Mouse (Mus musculus) heart, postnatal 25 days (tissue): ENCODE results near the gene Krtap17-1. TPM values are rescaled to one million over a fixed set of nuclear protein-coding genes. Genes with fewer than 3 reads are reported as not detected.

Experiments
- DNase-seq: peaks from one replicate; pipeline ENCODE4 v3.0.0; 2022; ENCODE audit warnings: low spot score
- intact Hi-C: fragments of 180-260 bp; cut with DNase I; formaldehyde crosslinking; loops from one replicate; pipeline ENCODE4 v1.15.1; 2025
- total RNA-seq, 2 experiments: library from RNA; stranded (reverse); gene quantifications; 2 replicates each; pipeline ENCODE4 v1.2.3; 2021

Krtap17-1 gene
- not detected for total RNA-seq

- intact Hi-C loops = no loop called here
- no peak for DNase-seq
Observed at GRCm38 (mm10) chr11:99993620-99994383, at the start of gene Krtap17-1. Krtap17-1 (minus strand) TSS chr11:99993994.

- no peak for DNase-seq
- intact Hi-C loops = no loop called here
Observed at GRCm38 (mm10) chr11:100041454-100041853, 47.7 kb upstream of the Krtap17-1 start, which contains the start of gene Krt34. Krt34 (minus strand) TSS chr11:100041554.

DNA sequence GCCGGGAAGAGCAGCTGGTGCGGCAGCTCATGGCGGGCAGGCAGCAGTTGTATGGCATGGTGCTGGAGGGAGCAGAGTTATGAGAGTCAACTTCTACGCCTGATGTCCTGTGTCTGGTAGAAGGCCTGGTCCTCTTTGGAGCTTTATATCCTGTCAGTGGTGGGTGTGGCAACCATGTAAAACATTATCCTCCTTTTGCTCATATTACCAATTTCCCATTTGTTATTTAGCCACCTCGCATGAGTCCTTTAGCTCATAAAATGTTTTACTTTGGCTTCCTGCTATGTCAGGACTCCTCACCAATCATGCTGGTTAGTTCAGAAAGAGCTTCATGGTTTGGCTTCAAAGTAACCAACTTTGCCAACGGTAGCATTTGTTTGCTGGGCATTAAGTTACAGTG lies 36.0 kb upstream of the Krtap17-1 start, which contains the start of gene Krt33b:
TSS of gene Krt33b (minus strand) at position 101 of the 400 bp plus-strand sequence.
- intact Hi-C loops = no loop called here

DNA sequence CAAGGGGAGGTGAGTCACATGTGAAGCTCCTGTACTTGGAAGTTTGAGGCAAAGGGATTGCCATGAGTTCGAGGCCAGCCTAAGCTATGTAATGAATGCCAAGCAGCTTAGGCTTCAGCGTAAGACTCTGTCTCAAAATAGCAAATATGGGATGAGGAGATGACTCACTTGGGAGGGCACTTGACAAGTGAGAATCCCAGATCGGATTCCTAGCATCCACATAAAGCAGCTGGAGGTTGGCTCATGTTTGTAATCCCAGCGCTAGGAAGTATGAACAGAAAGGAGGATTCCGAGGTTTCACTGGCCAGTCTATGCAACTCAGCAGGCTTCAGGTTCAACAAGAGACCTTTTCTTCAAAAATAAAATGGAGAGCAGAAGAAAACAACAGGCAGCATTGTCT lies 27.6 kb upstream of the Krtap17-1 start:
- no peak for DNase-seq
- intact Hi-C loops = no loop called here

More for the DNA sequence above, 36.0 kb upstream of the Krtap17-1 start, which contains the start of gene Krt33b:
- no peak for DNase-seq

DNA sequence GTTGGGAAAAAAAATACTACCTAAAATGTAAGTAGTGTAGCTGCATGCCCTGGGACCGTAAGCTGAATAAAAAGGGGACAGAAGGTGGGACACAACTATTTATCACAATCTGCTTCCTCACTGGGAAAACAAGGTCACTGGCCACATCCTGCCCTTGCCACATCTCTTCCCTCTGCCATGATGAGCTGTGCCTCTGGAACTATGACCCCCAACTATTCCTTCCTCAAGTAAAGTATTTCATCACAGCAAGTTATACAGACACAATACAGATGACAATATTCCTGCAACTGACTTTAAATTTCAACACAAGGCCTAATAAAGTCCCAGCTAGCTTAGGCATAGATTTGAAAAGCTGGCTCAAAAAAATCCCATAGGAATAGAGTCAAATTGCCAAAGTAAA lies 25.7 kb upstream of the Krtap17-1 start:
- DNase-seq = no peak
- intact Hi-C loops = no loop called here

DNA sequence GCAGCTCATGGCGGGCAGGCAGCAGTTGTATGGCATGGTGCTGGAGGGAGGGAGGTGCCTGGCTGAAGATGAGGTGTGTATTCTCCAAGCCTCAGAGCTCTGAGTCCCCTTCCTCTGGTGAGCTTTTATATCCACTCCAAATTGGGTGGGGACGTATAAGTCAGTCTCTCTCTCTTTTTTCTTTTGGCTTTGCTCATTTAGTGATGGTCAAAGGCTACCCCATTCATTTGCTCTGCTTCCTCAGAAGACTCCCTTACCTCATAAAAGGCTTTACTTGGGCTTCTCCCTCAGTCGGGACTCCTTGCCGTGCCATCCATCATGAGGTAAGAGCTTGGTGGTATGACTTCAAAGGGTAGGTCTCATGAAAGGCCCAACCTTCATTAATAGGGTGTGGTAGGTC lies 22.3 kb upstream of the Krtap17-1 start, which contains the start of gene Krt33a:
TSS of gene Krt33a (minus strand) at position 101 of the 400 bp plus-strand sequence.
- intact Hi-C loops = no loop called here
- no peak for DNase-seq

GRCm38 (mm10) chr11:100013691-100014171 lies 19.9 kb upstream of the Krtap17-1 start:
- intact Hi-C loops = no loop called here
- no peak for DNase-seq

DNA sequence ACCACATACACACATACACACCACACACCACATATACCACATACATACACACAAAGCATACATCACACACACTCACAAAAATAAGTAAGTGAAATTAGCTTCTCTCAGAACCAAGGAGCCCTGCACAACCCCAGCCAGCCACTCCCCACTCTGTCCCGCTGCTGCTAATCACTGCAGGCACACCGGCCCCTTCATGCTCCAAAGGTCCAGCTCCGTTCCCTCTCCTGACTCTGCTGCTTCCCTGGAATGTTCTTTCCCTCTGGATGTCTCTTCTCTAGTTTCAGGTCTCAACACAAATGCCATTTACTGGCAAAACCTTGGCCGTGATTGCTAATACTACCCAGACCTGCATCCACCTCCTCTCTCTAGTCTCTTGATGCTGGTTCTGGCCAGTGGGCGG lies 16.9 kb upstream of the Krtap17-1 start:
- DNase-seq = no peak
- intact Hi-C loops = no loop called here

DNA sequence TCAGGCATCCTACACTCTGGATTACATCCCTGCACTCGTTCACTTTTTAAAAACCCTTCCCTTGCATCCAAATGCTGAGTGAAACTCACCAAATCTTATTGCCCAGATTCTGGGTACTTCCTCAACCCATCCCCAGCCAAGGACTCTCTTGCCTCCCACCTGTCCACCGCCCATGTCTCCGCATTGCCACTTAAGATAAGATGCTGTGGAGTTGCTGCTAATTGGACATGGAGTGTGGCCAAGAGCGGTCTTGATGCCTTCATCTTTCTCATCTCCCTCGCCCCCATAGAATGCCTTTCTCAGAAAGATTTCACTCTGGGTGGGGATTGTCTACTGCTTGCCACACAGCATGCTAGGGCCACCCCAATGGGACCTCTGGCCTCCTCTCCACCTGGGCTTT lies 14.5 kb upstream of the Krtap17-1 start:
- no peak for DNase-seq
- intact Hi-C loops = no loop called here

DNA sequence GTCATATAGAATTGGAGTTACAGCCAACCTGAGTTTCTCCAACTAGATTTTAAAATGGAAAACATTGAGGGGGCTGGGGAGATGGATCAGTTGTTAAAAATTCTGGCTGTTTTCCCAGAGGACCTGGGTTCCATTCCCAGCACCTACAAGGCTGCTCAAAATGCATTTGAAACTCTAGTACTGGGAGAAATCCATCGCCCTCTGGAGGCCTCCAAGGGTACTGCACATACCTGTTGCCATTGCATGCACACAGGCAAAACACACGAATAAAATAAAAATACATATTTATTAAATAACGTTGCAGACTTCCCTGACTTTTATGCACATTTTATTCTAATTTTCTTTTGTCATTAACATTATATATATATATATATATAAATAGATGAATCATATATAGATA lies 12.8 kb upstream of the Krtap17-1 start:
- intact Hi-C loops = no loop called here
- DNase-seq = no peak

DNA sequence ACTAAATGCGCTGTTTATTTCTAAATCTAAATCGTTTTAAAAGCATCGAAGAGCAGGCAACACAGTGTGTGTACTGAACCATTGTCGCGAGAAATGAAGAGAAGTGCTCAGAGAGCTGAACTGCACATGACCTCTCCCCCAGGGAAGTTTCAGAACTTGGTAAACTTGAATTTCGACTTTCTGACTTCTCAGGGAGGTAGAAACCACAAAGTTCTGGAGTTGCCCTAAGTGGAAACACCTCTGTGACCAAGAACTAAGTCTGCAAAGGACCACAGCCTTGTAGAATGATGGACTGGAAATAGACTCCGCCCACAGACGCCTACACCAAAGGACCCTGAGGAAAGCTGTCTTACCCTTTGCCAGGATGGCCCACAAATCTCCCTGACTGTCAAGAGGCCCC lies 12.1 kb upstream of the Krtap17-1 start:
- intact Hi-C loops = loop anchor here (2.0 kb wide), 1 partner anchor 539 kb away; no protein-coding TSS in a partner anchor

GRCm38 (mm10) chr11:100004846-100005245 lies 11.1 kb upstream of the Krtap17-1 start:
- intact Hi-C loops = loop anchor here (2.0 kb wide), 1 partner anchor 538 kb away; no protein-coding TSS in a partner anchor
- no peak for DNase-seq

More for the DNA sequence above, 12.1 kb upstream of the Krtap17-1 start:
- DNase-seq = no peak

DNA sequence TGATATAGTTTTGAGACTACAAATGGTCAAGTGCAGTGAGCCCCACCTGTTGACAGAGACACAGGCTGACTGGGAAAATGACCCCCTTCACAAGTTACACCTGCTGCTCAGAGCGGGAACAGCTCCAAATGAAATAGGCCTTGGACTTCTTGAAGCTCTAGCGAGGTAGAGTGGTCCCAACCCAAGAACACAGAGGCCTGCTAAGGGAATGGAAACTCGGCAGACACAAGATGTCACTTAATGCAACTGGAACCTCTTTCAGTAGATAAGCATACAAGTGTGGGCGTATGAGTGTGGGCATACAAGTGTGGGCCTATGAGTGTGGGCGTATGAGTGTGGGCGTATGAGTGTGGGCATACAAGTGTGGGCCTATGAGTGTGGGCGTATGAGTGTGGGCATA lies 5.3 kb upstream of the Krtap17-1 start:
- DNase-seq = no peak
- intact Hi-C loops = no loop called here

DNA sequence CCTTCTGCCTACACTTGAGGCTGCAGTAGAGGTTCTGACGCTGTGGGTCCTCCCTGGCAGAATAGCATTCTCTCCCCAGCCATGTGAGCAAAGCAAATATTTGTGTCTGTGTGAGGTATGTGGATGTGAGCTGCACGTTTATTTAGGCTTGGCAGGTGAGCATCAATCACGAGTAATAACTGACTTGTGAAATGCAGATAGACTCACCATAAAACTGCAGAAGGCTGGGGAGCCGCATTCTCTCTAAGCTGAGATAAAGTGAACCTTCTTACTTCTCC lies 529 bp upstream of the Krtap17-1 start:
- intact Hi-C loops = no loop called here
- no peak for DNase-seq

DNA sequence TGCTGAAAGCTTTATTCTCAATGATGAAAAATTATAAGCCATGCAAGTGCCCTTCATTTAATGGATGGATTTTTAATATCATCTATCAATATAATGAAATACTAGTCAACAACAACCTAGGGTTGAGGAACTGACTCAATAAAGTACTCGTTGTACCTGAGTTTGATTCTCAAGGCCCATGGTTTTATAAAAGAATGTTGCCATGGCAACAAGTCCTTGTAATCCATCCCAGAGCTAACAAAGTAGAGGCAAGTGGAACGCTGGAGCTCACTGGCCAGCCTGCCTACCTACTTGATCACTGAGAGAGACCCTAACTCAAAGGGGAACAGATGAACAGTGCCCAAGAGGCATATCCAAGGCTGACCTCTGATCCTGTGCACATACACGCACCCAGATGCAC lies 3.2 kb downstream of the Krtap17-1 start:
- no peak for DNase-seq
- intact Hi-C loops = no loop called here

GRCm38 (mm10) chr11:99989881-99990405 lies 3.9 kb downstream of the Krtap17-1 start:
- DNase-seq = no peak
- intact Hi-C loops = no loop called here

DNA sequence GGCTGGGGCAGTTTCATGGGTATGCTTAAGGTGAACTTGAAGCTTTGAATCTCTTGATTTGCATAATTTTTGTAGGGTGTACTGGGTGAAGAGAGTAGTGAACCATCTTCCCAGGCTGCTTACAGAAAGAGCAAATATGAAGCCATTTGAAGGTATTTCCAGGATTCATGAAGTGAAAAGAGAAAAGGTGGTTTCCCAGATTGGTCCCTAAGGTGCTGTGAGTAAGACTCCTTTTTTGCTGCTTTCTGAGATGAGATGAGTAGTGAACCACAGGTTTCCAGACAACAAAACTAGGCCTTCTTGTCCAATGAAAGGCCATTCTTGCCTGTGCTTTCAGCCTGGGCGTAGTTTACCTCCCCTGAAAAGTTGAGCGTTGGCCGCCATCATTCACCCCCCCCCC lies 5.3 kb downstream of the Krtap17-1 start:
- intact Hi-C loops = no loop called here
- no peak for DNase-seq

DNA sequence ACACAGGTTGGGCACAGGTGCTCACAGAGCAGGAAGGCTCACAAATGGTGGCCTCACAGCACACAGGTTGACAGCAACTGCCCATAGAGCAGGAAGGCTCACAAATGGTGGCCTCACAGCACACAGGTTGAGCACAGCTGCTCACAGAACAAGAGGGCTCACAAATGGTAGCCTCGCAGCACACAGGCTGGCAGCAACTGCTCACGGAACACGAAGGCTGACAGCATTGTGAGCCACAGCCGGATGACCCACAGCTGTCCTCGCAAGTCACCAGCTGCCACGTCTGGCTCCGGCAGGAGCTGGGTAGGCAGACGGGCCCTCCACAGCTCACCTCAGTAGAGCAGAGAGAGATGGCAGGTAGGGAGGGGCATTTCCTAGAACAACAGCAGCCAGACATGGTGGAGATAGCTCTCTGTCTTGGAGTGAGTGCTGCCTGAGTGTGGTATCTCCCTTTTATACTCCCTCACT lies 7.6 kb downstream of the Krtap17-1 start, which contains the start of gene Krtap16-1:
TSS of gene Krtap16-1 (minus strand) at position 418 of the 468 bp plus-strand sequence.
- intact Hi-C loops = no loop called here

GRCm38 (mm10) chr11:99985291-99986092 lies 8.3 kb downstream of the Krtap17-1 start:
- DNase-seq = no peak
- intact Hi-C loops = no loop called here

More for the DNA sequence above, 7.6 kb downstream of the Krtap17-1 start, which contains the start of gene Krtap16-1:
- no peak for DNase-seq

DNA sequence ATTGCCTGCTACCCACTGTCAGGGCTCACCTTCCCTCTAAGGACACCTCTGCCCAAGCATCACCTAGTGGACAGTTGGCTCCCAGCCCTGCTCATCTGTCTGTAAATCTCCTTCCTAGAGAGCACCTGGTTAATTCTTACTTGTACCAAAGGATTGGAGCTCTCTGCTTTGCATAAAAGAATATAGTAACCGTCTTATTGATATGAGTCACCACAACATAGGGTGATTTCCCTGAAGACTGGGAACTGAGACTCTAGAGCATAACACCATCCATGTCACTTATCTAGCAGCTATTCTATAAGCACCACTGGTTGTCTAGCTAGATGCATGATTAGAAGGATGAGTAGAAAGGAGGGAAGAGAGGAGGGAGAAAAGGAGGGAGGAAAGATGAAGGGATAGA lies 10.4 kb downstream of the Krtap17-1 start:
- DNase-seq = no peak
- intact Hi-C loops = no loop called here
